Mouse (Mus musculus): ENCODE measurements around the gene Tmem189. TPM values are rescaled to one million over a fixed set of nuclear protein-coding genes. Genes with fewer than 3 reads are reported as not detected.

Gene Tmem189
- total RNA-seq, 1 experiment from 2014 or later = 90.2 TPM

DNA sequence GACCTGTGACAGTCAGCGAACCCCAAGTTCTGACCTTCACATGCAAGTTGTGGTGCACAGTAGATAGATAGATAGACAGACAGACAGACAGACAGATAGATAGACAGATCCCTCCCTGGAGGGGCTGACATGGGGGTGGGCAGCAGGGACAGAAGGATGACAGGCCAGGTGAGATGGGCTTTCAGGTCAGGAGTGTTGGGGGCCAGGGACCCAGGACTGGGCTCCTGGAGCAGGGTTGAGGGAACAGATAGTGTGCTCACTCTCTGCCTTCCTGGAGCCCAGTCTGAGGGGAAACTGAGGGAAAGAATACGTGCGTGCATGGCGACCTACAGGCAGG, 2.4 kb downstream of the Tmem189 start:
- ATAC-seq (ENCODE audit: extremely low read depth, insufficient number of reproducible peaks, low FRiP score, poor library complexity, severe bottlenecking) = no peak

DNA sequence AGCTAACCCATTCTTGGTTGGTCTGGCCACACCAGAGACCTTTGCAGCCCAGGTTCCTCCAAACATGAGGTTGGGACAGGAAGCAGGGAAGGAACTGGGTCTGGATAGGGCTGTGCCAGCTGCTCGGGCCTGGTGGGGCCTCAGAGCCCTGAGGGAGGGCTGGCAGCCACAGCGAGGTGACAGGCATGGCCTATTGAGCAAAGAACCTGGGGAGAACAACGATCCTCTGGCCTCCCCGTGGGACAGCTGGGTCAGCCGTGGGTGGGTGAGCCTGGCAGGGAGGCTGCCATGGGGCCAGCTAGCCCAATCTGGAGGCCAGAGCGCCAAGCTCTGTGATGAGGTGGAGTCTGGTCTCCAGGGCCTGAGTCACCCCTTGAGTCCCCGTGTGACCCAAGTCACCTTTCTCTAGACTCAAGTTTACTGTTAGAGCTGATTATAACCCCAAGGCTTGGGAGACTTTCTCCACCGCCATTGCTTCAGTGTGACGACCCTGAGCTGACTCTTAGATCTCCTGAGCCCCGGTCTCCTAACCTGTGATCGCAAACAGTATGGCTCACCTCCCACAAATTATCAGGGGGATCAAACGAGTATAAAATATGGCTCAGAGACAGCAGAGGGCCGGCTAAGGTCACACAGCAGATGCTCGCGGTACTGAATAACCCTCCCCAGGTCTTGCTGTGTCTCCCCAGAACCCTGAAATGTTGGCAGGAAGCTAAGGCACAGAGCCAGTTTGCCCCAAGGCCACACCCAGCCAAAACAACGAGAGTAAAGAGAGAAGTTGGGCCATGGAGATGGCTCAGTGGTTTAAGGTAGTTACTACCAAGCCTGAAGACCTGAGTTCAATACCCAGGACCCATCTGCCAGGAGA, 3.0 kb downstream of the Tmem189 start:
- ATAC-seq (ENCODE audit: extremely low read depth, insufficient number of reproducible peaks, low FRiP score, poor library complexity, severe bottlenecking) = no peak

DNA sequence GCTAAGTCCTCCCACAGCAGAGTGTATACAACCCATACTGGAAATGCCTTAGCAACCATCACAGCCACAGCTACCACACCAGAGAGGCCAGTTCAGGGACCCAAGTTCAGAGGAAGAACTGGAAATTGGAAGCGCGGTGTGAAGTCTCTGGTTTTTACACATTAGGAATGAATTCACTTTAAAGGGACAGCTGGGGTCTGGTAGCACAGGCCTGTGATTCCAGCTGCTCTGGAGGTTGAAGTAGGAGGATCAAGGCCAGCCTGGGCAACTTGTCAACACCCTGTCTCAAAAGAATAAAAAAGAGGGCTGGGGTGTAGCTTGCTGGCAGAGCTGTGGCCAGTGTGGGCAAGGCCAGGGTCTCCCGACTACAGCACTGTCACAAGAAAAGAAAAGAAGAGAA, 3.8 kb downstream of the Tmem189 start:
- ATAC-seq (ENCODE audit: extremely low read depth, insufficient number of reproducible peaks, low FRiP score, poor library complexity, severe bottlenecking) = no peak

DNA sequence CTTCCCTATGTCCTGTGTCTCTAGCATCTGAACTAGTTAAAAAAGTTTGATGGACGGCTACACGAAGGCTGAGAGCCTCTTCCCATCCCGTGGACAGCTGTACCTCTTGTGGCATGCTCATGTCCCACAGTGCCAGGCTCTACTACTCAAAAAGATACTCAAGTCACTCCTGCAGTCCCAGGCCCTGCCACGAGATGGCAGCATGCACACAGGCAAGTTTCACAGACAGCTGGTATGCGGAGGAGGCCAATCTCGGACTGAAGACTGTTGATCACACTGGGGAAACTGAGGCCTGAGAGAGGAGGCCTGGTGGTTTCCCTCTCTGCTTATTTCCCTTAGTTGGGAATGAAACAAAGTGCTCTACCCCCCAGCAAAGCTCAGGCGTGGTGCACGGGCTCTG, 4.5 kb downstream of the Tmem189 start:
- ATAC-seq (ENCODE audit: extremely low read depth, insufficient number of reproducible peaks, low FRiP score, poor library complexity, severe bottlenecking) = peak; percentile 58

DNA sequence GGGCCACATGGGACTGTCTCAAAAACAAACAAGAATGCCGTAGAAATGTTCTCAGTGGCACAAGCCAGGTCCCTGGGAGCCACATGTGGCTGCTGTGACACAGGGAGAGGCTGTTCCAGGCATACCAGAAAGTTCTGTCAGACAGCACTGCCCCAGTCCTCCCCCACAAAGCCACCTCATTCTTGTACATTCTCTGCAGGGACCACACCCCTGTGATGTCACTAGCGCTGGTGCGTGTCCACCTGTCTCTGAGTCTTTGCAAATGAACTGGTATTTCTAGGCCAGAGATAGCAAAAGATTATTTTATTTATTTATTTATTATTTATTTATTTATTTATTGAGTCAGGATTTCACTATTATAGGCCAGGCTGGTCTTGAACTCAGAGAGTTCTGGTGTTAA, 5.9 kb downstream of the Tmem189 start:
- no peak for ATAC-seq (ENCODE audit: extremely low read depth, insufficient number of reproducible peaks, low FRiP score, poor library complexity, severe bottlenecking)

DNA sequence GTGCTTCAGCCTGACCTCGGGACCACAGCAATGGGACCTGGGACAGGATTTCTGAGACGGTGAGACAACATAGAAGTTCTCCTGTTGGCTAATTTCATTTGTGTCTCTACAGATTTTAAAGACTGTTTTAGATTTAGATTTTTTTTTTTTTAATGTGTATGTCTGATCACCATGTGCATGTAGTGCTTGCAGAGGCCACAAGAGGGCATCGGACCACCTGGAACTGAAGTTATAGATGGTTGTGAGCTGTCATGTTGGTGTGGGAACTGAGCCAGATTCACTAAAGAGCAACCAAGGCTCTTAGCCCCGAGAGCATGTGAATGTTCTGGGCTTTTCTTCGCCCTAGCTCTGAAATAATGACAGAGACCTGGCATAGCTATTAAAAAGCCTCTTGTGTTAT, 9.0 kb downstream of the Tmem189 start:
- ATAC-seq (ENCODE audit: extremely low read depth, insufficient number of reproducible peaks, low FRiP score, poor library complexity, severe bottlenecking) = peak; percentile 43; the same call in 1 of the 2 replicates

DNA sequence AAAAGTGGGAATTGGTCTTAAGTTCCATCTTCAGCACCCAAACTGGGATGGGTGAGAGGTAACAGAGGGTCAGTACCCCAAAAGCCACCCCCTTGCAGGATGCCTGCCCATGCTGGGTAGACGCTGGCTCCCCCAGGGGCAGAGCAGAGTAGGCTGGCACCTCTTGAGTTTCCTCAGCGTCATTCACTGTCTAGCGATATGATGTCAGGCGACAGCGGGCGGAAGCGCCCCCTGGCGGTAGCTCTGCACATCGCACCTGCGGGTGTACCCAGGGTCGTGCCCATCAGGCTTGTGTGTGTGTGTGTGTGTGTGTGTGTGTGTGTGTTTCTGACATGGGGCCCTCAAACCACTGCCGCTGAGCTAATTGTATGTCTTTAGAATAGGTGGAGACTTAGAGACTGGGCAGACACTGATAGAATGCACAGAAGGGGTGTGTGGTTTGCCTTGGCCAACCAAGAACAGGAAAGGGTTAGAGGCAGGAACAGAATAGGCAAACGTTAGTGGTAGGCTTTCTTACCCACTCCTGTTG, 9.7 kb downstream of the Tmem189 start:
- peak; percentile 84 for ATAC-seq (ENCODE audit: extremely low read depth, insufficient number of reproducible peaks, low FRiP score, poor library complexity, severe bottlenecking)

DNA sequence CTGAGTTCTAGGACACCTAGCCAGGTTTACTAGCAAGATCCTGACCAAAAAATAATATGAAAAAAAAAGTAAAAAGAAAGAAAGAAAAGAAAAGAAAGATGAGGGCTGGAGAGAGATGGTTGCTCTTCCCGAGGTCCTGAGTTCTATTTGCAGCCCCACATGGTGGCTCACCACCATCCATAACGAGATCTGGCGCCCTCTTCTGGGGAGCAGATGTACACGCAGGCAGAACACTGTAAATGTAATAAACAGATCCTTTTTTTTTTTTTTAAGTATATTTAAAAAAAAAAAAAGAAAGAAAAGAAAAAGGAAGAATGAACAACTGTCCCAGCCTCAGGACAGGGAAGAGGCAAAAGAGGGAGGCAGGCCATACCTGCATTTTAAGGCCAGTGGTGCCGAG, 11.0 kb downstream of the Tmem189 start:
- no peak for ATAC-seq (ENCODE audit: extremely low read depth, insufficient number of reproducible peaks, low FRiP score, poor library complexity, severe bottlenecking)

DNA sequence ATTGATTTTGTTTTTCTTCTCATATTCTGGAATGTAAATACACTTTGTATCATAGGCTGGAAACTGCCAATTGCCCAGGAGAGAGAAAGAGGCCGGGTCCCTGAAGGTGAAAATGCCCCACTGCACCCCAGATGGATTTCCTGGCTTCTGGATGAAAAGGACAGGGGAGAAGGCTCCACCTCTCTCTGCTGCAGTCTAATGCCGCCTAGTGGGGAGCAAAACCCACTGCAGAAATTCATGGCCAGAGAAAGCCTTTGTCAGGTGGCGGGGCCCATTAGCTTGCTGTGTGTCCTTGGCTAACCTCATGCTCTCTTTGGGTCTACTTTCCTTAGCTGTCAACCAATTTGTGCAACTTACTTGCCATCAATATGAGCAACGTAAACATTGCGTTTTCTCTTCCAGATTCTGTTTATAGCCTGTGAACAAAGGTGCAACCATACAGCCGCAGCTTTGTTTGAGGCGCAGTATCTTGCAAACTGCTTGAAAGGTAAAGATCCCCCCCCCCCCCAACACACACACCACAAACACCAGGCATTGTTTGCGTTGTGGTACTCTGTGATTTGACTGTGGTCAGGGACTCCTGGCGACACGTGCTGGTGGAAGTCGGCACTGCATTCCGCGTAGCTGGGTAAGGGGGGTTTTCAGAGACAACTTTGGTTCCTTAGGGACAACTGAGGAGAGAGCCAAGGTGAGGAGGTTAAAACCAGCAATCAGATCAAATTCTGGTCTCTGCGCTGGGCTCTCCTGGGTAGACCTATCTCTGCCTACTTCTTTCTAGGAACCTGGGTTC, 14.3 kb downstream of the Tmem189 start:
- peak; percentile 41; the same call in 1 of the 2 replicates for ATAC-seq (ENCODE audit: extremely low read depth, insufficient number of reproducible peaks, low FRiP score, poor library complexity, severe bottlenecking)

DNA sequence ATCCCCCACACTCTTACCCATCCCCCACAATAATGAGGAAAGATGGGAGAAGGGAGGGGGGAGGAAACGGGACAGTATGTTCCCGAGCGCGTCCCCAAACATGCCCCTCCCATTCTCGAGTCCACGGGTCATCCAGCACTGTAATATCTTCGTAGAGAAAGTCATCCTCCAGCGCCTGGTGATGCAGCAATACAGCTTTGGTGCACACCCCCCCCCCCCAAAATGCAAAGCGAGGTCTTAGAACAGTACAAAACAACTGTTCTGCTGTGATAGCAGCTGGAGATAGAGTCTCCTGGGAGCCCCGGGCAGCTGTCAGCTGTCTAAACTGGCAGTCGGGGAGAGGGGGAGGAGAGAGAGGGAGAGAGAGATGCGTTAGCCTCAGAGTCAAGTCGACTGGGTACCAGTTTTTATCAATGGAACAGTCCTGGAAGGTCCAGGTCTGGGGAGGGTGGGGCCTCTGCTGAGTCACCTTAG, 17.4 kb downstream of the Tmem189 start:
- ATAC-seq (ENCODE audit: extremely low read depth, insufficient number of reproducible peaks, low FRiP score, poor library complexity, severe bottlenecking) = peak; percentile 58

DNA sequence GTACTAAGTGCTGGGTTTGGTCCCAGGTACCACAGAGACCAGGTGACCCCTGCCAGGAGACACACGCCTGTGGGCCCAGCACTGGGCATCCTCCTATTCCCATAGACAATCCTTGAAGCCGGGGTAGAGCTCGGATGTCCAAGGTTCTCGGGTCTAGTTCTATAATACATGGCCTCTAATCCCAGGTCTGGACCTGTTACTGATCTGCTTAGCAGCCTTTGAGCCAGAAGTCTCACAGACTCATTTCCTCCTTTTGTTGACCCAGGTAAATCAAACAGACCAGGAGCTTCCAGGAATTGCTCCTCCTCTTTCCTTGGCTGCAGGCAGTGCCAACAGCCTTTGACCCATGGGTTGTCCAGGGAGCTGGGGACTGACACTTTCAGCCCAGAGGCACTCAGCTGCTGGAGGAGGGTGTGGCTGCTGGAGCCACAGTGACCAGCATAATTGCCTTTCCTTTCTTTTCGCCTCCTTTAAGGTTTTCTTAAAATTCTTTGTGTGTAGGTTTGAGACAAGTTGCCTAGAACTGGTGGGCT, 18.5 kb downstream of the Tmem189 start:
- no peak for ATAC-seq (ENCODE audit: extremely low read depth, insufficient number of reproducible peaks, low FRiP score, poor library complexity, severe bottlenecking)

DNA sequence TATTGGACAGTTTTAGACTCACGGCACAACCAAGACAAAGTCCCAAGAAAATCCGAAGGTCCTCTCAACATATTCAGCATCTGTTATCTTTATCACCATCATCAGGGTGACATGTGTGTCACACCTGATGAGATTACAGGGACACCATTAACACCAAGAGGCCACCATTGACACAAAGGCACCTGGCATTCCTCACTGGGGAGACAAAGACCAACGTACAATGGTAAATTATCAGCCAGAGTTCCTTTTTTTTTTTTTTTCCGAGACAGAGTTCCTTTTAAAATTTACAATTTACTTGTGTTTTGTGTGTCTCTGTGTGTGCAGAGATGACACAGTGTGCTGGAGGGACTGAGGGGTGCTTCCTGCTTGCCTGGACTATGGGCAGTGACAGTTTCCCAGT, 20.2 kb downstream of the Tmem189 start:
- no peak for ATAC-seq (ENCODE audit: extremely low read depth, insufficient number of reproducible peaks, low FRiP score, poor library complexity, severe bottlenecking)

DNA sequence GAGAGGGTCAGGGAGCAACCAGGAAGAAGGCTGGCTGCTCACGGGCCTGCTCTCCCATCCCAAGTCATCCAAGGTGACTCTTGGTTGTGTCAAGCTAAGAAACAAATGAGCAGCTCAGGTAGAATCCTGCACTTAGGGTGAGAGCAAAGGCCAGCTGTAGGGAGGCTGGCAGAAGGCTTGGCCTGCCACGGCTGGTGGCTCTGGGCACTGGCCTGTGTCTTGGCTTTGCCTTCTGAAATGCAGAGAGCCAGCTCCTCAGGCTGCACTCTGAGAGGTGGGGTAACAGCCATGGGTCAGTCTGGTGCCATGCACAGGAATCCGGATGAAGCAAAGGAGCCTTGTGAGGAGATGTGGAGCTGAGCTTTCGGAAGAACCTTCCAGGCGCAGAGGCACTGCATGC, 21.2 kb downstream of the Tmem189 start:
- ATAC-seq (ENCODE audit: extremely low read depth, insufficient number of reproducible peaks, low FRiP score, poor library complexity, severe bottlenecking) = no peak

DNA sequence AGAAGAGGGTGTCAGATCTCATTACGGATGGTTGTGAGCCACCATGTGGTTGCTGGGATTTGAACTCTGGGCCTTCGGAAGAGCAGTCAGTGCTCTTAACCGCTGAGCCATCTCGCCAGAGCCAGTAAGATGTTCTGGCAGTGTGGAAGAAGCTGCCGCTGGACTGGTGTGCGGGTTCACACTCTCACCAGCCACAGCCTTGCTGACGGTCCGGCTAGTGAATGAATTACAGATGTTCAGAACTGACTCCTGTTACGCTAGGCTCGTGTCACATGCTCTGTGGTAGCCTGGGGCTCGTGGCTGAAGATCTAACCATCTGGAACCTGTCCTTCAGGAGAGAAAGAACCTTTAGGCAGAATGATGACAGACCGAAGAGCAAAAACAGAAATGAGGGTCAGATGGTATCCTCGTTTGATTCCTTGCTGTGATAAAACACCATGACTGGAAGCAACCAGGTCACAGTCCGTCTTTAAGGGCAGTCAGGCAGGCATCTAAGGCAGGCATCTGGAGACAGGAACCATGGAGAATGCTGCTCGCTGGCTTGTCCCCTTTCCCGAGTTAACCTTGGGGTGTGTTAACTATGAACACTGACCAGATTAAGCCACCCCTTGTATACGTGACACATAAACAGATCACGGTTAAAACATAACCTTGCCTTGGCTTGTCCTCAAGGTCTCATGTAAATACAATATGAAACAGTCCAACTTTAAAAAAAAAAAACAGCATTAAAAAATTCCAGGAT, 23.5 kb downstream of the Tmem189 start:
- ATAC-seq (ENCODE audit: extremely low read depth, insufficient number of reproducible peaks, low FRiP score, poor library complexity, severe bottlenecking) = no peak

DNA sequence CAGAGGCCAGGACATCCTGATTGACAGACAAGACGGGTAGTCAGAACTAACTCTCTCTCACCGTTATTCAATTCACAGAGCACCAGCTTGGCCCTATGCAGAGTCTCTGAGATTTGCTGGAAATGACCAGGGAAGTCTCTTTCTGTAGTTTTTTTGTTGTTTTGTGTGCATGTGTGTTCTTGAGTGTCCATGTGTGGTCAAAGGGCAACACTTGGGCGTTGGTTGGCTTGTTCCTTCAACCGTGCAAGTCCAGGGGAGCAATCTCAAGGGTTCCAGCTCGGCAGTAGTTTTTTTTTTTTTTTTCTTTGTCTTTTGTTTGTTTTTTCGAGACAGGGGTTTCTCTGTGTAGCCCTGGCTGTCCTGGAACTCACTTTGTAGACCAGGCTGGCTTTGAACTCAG, 26.9 kb downstream of the Tmem189 start:
- no peak for ATAC-seq (ENCODE audit: extremely low read depth, insufficient number of reproducible peaks, low FRiP score, poor library complexity, severe bottlenecking)

DNA sequence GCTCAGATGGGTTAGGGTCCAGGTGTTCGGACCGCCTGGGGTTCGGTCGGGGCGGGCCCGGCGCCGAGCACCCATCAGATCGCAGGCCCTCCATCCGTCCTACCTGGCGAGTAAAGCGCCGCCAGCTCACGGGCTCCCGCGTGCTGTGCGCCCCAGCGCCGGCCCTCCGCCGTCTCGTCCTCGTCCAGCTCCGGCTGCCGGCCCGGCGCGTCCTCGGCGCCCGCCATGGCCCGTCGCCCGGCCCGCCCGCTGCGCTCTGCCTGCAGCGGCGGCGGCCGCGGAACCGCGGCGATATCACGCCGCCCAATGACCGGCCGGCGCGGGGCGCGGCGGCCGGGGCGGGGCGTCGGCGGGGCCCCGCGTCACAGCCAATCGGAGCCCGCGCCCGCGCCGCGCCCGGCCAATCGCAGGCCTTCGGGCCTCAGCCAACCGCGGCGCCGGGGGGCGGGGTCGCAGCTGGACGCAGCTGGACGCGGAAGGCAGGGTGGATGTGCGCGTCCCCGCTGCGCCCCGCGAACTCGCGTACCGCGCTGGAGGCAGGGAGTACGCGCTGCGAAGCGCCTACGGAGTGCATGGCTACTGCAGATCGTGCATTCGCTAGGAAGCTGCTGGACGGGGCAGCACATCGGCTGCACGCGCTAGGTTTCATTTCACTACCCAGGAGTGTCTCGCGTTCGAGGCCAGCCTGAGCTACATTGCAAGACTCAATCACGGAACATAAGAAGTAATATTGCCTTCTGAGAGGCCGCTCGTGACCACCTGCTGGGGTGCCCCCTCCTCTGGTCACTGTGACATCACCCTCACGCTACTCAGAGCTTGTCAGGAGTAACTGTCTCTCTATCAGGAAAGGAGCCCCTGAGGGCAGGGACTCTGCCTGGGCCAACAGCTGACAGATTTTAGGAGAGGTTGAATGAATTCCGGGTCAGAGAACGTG, 28.1 kb downstream of the Tmem189 start, which contains the start of gene Gm20431:
Gene Gm20431, minus strand, starts transcription at position 227 of the 934 bp plus-strand sequence.
- peak; percentile 52 for ATAC-seq (ENCODE audit: extremely low read depth, insufficient number of reproducible peaks, low FRiP score, poor library complexity, severe bottlenecking)

DNA sequence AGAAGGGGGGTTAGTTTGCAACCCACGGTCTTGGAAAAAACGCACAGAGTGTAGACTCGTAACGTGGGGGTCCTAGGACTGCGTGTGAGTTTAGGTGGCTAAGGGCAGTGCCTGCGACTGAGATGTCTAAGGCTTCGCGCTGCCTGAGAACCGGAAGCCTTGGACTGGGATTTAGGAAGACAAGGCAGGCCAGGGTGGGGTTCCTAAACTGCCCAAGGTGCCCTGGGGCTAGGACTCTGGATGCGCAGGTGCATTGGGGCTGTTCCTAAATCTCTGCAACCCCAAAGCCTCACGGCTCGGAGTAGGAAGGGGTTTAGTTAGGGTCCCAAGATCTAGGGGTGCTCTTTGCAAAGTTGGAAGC, 29.0 kb downstream of the Tmem189 start:
- no peak for ATAC-seq (ENCODE audit: extremely low read depth, insufficient number of reproducible peaks, low FRiP score, poor library complexity, severe bottlenecking)
